Mouse (Mus musculus) NIH3T3 (cell line): Measurements from ENCODE around the gene Bhlha15.
A peak's percentile ranks its signal among the peaks of the same experiment; 100 is the strongest.

ENCODE experiments used
- DNase-seq: peaks from one replicate; pipeline ENCODE4 v3.0.0-alpha.2; 2012; ENCODE audit warnings: low read depth

Gene Bhlha15

DNA sequence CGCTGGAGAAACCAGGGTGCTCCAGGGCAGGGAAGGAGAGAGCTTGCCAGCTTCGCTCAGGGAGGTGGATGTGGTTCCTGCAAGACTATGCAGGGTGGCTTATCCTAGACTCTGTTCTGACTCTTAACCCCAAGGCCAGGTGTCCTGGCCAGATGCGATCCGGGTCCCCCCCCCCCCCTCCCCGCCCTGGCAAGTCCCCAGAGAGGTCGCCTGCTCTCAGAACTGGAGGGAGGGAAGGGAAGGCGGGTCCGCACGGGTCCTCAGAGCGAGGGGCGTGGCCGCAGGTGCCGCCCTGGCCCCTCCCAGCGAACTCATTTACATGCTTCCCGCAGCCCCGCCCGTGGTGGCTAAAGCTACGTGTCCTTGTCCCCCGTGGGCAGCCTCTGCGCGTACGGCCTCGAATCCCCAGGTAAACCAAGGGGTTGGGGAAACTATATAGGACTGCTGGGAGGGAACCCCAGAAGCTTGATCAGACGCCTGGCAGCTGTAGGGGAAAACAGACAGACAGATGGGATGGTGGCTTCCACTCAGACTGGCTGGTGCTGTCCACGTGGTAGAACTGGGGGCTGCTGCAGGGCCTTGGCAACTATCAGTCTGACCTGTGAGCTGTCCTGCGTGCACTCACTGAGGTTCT, at the start of gene Bhlha15:
Gene Bhlha15 (plus strand): TSS at position 337 of the 634 bp plus-strand sequence.
- DNase-seq: no peak

DNA sequence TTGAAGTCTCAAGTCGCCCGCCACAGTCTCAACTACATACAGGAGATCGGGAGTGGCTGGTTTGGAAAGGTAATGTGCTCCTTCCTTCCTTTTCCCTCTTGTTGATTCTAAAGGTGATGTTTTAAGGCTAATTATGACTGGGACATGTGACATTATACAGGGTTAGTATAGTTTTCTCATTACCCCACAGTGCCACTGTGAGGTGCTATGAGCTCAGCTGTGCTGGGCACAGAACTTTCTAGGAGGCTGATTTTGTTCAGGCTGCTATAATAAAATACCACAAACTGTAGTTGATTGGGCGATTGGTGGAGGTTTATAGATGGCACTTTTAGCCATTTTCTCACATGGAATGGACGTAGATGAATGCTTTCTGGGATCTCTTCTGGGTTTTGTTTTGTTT, 46.6 kb upstream of the Bhlha15 start:
- DNase-seq: no peak

- no peak for DNase-seq
Measured at GRCm38 (mm10) chr5:144146898-144147297, 43.2 kb upstream of the Bhlha15 start.

- no peak for DNase-seq
Measured at GRCm38 (mm10) chr5:144149530-144149929, 40.6 kb upstream of the Bhlha15 start.

- peak; percentile 60 for DNase-seq
Measured at GRCm38 (mm10) chr5:144151270-144151669, 38.8 kb upstream of the Bhlha15 start.

DNA sequence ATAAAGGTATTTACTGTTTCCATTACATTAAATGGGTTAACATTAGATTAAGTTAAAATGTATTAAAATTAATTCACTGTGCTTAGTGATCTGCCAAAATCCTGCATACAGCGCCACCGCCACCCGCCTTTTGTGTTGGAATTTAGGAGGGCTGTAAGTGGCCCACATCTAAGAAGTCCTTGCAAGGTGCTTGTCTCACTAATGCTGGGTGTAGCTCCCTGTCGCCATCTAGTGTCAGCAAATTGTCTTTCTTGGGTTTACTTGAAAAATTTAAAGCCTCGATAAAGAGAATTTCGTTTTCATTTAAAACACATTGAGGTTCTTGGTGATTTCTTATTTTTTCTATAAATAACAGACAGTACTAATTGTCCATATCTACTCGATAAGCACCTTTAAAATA, 35.6 kb upstream of the Bhlha15 start:
- DNase-seq: peak; percentile 91

- peak; percentile 79 for DNase-seq
Measured at GRCm38 (mm10) chr5:144158604-144159003, 31.5 kb upstream of the Bhlha15 start.

DNA sequence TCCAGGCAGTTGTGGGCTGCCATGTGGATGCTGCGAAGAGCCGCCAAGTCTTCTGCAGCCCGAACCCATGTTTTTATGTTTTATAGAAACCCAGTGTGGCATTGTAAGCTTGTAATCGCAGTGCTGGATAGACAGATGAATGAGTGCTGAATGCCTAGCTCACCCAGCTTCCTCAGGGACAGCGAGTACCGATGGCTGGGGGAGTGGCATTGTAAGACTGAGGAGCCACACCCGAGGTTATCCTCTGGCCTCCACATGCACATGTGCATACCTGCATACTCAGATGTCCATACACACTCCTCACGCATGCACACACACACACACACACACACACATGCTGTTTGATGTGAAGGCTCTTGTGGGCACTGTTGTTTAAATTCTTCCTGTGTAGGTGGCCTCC, 30.9 kb upstream of the Bhlha15 start:
- no peak for DNase-seq

DNA sequence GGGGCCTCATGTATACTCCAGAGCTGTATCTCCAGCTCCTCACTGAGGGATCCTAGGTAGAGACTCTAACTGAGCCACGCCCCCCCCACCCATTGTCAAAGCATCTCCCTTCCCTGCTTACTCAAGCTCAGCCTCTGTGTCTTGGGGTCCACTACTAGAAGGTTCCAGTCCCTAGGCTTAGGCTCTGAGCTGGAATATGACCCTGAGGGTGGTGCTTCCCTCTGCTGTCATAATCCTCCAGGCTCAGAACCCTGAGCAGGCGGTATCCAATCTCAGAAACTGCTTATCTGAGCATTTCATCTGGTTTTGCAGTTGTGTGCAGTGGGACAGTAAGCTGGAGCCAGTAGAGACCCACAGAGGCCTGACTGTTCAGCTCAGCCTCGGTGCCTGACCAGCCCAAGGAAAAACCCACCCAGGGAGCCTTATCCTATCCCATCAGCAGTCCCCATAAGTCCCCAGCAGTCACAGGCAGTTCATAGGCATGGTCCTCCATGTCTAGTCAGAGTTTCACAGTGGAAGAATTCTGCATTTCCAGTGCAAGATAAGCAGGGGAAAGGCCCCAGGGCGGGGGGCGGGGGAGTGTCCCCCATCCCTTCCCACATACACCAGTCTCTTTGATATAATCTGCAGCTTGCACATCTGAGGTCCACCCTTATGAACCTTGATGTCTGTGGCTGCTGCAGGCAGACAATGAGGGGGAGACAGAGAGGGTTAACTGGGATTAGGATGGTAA, 27.8 kb upstream of the Bhlha15 start:
- no peak for DNase-seq

DNA sequence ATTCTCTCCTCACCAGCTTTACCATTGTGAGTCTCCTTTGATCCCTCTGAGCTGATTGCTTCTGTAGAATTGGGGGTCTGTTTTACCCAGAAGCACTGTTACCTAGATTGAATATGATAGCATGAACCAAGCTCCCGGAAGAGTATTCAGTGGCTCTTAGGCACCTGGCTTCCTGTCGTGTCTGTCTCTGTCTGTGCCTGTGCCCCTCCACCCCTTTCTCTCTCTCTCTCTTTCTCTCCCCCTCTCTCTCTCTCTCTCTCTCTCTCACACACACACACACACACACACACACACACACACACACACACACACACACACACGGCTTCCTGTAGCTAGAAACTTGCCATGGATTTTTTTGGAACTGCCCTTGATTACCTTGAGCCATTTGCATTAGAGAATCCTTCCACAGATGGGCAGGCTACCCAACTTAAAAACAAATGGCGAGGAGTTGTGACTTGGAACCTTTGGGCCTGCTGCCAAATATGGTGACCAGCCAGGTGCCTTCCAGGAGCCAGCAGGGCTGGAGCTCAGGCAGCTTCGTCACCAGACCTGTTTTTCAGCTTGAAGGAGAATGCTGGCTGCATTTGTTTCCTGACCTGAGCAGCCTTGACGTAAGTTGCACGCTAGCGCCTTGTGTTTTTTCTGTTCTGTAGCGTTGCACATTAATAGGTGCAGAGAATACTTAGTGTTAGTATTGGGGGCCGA, 27.1 kb upstream of the Bhlha15 start:
- DNase-seq: no peak

- no peak for DNase-seq
Measured at GRCm38 (mm10) chr5:144165756-144166155, 24.3 kb upstream of the Bhlha15 start.

DNA sequence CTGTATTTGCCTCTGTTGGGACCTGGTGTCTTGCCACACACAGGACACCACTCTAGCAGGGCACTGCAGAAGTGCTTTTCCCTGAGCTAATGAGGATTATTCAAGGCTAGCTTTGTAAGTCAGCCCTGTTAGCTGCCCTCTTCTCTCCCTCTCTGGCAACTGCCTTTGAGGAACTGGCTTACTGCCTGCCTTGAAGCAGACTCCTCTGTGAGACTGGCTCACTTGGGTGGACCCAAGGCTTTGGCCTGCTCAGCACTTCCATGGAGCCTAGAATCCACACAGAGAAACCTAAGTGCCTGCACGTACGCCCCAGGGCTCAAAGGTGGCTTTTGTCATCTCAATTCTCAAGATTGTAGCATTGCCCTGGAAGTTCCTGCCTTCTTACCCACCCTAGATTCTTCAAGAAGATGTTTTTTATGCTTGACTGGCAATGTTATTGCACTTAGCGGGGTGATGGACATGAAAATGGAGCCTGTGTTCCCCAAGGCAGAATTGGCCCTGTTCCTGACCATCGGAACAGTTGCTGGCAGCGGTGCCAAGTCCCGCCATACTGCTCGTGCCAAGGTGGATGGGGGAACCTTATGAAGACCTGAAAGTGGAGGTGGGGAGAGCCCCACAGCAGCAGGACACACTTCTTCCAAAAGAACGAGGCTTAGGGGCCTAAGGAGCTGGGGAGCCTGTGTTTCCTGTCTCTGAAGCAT, 20.7 kb upstream of the Bhlha15 start:
- DNase-seq: no peak

GRCm38 (mm10) chr5:144173648-144174047, 16.4 kb upstream of the Bhlha15 start:
- DNase-seq: no peak

GRCm38 (mm10) chr5:144178216-144178615, 11.9 kb upstream of the Bhlha15 start:
- no peak for DNase-seq

DNA sequence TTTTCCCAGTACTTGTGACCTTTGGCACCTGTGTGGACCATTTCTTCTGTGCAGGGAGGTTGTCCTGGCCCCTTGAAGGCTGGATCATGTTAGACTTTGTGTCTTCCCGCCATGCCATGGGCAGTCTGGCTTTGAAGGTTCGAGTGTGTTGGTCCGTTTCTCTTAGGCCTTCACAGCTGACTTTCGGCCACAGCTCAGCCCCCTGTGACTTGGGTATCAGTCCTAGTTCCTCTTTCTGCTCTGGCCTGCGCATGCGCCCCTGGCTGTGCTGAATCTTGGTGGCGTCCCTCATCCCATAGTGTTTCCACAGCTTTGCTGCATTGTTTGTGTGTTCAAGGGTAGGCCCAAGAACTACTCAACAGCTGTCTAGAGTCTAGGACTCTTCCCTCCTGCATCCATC, 8.8 kb upstream of the Bhlha15 start:
- DNase-seq: no peak

- DNase-seq: no peak
Measured at GRCm38 (mm10) chr5:144182542-144183247, 7.4 kb upstream of the Bhlha15 start.

- no peak for DNase-seq
Measured at GRCm38 (mm10) chr5:144183248-144183559, 6.9 kb upstream of the Bhlha15 start.

GRCm38 (mm10) chr5:144183647-144184335, 6.3 kb upstream of the Bhlha15 start:
- peak; percentile 59 for DNase-seq

DNA sequence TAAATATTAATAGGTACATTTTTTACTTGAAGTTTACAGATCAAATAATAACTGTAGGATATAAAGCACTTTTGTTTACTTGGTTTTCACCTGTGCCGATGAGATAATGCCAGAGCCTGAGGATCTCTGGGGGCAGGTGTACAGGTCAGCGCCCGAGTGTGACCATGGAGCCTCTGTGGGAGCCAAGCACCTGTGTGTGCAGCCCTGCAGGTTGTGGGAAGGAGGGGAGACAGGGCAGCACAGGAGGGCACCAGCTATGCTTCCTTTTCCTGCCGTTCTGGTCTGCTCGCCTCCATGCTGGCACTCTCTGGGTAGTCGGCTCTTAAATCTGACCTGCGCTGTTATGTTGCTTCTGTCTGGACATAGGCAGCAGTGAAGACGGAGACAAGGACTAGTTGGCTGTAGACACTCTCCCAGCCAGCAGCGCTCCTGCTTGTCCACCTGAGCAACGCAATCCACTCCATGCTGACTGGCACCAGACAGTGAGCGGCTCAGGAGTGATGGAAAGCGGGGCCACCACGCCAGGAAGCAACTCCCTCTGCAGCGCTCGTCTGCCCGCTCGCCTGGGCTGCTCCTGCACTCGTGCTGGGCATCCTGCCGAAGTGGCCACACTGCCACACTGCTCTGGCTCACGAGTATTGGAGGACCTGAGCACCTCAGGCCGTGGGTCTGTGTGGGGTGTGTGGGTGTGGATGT, 5.6 kb upstream of the Bhlha15 start:
- no peak for DNase-seq

- DNase-seq: no peak
Measured at GRCm38 (mm10) chr5:144188422-144188821, 1.7 kb upstream of the Bhlha15 start.

- DNase-seq: no peak
Measured at GRCm38 (mm10) chr5:144189327-144189726, 759 bp upstream of the Bhlha15 start.
